Mouse (Mus musculus): ENCODE measurements around the gene Trappc1.
"Not testable (repeated sequence)": the region's sequence is repeated elsewhere in the genome, so short reads cannot be mapped to it uniquely, and the experiment has no call there.

Trappc1 gene

DNA sequence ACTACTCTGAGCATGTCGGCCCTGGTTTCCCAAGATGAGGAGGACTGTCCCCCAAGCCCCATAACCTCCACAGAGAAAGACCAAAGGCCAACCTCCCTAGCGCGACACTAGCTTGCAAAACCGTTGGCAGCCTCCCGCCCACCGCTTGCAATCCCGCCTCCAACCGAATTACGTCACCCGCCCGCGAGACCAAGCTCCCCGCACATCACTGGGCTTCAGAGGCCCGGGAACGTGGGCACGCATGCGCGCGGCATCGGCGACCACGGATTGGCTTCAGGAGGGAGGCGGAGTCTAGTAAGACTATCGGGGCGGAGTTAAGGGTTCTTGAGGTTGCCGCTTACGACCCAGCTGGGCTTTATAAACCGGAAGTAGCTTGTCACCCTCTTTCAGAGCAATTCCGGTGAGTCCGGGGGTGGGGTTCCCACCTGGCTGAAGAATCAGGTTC lies at the start of gene Trappc1, which contains the start of gene Cntrob:
Trappc1 (plus strand) TSS at position 314 of the 445 bp plus-strand sequence.
Cntrob (minus strand) TSS at position 109 of the 445 bp plus-strand sequence.
- peak; percentile 98 for DNase-seq

DNA sequence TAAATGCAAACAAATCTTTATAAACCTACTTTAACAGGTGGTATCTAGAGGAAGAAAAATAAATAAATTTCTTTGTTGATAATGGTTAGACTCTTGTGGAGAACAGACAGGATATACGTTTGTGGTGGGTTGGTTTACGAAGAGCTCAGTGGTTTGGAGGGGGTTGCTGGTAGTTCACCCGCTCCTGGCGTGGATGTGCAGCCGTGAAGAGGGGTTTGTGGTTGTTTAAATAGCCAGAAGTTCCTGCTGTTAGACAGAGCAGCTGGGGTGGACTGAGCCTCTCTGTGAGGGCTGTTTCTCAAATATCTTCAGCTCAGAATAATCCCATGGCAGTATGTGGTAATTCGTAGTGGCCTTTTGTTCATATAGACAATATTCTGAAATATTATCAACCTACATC lies 48.1 kb upstream of the Trappc1 start:
- no peak for DNase-seq

DNA sequence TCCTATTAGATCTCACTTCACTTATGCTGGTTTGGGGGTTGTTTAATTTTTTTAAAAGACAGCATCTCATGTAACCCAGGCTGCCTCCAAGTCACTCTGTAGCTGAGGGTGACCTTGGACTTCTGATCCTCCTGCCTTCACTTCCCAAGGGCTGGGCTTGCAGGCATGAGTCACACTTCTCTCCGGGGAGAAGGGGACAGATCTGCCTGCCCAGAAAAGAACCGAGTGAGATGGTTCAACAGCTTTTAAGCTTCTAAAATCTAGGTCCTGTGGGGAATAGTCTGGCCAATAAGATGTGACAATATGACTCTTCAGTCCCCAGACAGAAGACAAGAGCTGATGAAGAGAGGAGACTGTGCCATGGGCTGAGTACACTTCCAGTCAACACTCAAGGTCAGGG lies 47.7 kb upstream of the Trappc1 start:
- no peak for DNase-seq

DNA sequence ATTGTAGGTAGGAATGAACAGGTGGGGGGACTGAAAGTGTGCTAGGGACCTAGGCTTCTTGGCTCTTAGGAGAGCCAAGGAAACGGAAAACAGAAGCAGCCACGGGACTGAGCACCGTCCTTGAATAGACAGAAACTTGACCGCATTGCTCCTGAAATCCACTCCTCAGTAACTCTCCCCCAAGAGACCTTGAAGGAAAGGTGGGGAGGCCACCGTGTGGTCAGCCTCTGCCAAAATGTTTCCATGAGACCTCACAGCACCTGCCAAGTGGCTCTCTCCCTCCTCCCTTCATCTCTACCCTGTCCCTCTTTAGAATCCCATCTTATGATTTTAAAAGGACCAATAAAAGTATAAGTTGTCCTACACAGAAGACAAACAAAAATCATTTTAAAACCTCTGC lies 46.5 kb upstream of the Trappc1 start:
- no peak for DNase-seq

DNA sequence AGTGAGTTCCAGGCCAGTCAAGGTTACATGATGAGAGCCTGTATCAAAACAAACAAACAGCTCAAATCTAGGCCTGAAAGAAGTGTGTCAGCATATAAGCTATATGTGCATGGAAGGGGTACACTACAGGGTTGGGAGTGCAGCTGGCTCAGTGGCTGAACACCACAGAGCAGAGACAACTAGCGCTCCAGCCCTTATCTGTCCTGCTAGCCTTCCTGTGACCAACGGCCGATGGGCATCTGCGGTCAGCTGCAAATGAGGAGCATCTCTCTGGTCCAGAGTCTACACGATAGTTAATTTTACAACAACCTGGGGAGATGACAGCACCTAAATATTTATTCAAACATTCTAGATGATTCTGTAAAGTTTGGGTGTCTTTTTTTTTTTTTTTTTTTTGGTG lies 32.7 kb upstream of the Trappc1 start:
- no peak for DNase-seq

DNA sequence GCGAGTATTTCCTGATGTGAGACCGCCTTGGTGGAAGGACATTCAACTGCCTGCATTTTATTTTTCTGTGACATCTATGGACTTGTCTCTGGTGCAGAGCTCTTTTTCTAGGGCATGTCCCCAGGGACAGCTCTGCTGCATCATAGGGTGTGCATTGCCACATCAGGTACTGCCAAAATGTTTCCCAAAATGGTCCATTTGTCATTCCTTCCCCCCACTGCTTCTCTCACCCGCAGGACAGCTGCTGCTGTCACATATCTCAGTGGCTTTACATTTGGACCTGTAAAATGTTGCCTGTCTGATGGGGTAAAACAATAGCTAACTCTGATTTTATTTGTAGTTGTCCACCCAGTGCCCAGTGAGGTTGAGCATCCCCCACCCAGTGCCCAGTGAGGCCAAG lies 28.5 kb upstream of the Trappc1 start:
- DNase-seq = no peak

DNA sequence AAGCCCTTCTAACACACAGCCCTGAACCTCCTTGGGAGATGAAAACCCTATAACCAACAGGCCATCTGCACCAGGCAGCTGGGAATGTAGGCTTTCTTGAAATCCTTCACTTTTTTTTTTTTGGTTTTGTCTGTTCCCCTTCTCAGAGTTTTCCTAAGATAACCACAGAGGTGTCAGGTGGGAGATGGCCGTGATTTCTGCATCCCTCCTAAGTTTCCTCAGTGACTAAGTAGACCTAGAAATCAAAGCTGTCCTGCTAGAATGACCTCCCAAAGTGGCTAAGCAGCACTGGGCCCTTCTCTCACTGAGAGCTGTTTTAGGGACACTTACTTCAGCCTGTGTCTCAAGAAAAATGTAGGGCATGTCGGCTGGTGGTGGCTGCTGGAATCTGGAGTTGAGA lies 26.0 kb upstream of the Trappc1 start:
- no peak for DNase-seq

DNA sequence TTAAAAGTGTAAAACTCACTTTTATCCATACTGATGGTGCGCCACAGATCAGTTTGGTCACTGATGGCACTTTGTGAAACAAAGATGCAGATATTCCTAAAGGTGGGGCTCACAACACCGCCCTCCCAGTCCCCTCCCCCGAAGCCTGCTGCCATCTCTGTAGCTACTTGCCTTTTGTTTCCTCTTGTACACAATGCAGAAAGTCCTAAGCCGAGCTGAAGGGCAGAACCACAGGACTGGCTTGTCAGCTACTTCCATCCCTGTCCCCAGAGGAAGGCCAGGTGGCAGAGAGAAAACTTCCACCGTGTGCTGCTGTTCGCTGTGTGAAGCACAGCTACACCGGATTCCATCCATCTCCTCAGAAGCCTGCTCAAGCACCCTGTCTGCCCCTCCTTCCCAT lies 25.5 kb upstream of the Trappc1 start:
- no peak for DNase-seq

DNA sequence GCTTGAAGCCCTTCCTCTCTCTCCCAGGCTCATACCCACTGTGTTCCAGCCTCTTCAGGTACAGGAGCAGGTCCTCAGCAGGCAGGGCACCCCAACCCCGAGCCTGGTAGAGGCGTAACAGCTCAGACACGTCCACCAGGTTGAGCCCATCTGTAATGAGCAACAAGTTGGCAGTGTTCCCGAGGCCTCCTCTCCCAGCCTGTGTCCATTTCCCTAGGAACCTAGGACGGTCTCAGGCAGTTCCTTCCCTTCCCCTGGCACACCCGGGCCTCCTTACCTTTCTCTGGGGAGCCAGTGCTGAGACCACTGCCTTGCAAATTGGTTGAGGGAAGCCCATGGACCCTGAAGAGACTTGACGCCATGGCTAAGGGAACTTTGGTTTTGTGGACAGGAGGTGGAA lies 21.0 kb upstream of the Trappc1 start:
- no peak for DNase-seq

DNA sequence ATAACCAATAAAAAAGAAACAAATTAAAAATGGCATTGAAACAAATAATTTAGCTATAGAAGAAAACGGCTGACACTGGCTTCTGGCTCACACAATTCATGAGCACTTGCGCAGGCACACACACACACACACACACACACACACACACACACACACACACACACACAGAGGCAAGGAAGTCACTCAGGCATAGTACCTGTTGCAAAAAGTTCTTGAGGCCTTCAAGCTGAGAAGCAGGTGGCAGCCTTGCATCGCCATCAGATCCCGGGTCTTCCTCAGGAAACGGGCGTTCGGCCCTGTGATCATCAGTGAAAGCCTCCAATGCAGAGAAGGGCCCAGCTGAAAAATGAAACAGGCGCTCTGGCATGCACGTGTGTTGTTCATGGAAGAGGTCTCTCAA lies 18.5 kb upstream of the Trappc1 start:
- DNase-seq = no peak

DNA sequence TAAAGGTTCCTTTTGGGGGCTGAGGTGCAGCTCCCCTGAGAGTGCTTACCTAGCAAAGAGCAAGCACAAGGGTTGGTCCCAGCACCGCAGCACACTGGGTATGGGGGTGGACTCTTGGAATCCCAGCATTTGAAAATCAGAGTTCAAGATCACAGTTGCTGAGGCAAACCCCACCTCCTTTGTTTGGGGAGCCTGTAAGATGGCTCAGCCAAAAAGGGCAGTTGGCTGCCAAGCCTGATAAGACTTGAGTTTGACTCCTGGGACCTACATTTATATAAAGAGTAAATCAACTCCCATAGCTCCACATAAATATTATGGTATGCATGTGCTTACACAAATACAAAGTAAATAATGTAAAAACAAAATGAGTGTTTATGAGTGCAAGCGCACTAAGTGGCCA lies 17.7 kb upstream of the Trappc1 start:
- DNase-seq = no peak

DNA sequence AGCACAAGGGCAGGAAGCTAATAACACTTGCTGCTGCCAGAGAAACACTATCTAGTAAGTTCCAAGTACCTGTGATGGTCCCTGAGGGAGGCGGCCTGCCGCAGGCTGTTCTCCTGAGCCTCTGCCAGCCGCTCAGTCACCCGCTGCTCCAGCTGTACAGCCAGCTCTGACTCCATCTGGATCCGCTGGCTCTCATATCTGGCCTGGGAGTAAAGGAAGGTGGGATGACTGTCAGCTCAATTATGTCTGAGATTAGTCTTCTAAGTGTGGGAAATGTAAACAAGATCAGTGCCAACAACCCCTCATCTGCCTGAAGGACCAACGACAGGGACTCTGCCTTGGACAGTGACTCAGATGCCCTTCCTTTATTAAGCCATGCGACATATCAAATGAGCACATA lies 12.5 kb upstream of the Trappc1 start:
- DNase-seq = no peak

DNA sequence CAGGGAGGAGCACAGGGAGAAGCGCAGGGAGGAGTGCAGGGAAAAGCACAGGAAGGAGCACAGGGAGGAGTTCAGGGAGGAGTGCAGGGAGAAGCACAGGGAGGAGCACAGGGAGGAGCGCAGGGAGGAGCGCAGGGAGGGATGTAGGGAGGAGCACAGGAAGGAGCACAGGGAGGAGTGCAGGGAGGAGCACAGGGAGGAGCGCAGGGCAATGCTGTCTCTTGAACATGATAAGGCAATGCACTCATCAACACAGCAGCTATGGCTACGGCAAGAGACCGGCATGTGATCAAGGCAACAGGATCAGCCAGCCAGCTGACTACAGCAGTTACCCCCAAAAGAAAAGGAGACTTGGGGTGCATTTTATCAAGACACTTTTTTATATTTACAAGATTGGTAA lies 7.4 kb upstream of the Trappc1 start:
- no peak for DNase-seq

DNA sequence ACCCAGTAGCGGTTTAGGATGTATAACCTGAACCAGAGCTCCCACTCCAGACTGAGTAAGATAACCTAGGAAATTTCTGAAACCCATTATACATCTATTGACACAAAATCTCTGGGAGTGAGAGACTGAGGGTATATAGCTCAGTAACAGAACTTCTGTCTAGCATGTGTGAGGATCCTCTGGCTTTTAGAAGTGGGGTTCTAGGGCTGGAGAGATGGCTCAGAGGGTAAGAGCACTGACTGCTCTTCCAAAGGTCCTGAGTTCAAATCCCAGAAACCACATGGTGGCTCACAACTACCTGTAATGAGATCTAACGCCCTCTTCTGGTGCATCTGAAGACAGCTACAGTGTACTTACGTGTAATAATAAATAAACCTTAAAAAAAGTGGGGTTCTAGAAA lies 5.8 kb upstream of the Trappc1 start:
- not testable (repeated sequence) for DNase-seq

DNA sequence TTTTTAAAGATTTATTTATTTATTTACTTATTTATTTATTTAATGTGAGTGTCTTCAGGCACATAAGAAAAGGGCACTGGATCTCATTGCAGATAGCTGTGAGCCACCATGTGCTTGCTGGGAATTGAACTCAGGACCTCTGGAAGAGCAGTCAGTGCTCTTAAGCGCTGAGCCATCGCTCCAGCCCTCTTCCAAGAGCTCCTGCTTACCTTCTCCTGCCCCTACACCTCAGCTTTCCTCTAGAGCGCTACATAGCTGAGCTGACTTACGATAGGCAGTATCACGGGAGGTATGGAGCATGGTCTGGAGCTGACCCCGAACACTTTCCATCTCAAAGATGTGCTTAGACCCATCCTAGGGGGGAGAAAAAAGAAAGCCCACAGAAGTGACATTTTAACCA lies 2.2 kb upstream of the Trappc1 start:
- DNase-seq = no peak

DNA sequence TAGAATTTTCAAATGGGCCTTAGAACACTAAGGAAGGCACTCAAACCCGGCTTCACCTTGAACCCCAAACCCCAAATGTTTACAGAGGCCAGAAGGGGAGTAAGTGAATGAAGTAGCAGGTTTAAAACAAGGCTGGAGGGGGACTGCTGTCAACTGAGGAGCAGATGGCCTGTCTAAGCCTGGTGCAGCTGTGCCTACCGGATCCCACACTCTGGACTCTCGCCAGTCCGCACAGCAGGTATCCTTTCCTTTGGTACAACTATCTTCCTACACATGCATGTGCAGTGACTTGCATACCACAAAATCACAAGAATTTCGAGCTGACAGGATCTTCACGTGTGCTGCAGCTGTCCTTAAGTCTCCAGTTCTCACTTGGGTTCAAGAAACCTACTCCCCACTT lies 1.8 kb upstream of the Trappc1 start:
- DNase-seq = no peak

DNA sequence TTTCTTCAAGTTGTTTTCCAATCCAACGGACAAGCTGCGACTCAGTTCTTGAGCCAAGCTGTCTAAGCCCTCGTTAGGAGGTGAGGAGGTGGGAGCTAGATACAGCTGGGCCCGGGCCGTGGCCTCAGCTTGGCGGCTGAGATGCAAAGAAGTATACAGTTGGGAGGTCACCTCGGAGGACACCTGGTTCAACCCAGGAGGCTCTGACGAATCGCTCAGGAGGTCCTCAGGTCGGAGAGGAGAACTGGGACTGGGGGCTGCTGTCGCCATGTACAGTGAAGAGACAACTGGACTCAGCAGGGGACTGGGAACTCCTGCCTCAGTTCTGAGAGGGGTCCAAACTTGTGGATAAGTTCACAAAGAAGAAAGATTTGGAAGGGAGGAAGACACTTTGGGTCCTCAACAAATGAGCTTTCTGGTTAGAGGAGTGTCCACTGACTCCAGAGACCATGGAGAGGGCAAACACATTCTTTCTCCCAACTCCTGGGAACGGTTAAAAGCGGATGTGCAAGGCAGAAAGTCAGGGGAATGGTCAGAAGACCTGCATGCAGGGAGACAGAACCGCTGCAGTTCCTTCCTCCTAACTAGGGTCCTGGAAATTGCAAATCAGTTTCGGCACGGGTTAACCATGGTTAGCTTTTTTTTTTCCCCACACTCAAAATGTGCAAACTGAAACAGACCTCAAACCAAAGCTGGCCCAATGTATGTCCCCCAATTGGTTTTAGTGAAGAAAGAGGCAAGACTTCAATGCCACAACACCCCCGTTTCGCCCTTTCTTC lies 898 bp upstream of the Trappc1 start:
- DNase-seq = no peak

DNA sequence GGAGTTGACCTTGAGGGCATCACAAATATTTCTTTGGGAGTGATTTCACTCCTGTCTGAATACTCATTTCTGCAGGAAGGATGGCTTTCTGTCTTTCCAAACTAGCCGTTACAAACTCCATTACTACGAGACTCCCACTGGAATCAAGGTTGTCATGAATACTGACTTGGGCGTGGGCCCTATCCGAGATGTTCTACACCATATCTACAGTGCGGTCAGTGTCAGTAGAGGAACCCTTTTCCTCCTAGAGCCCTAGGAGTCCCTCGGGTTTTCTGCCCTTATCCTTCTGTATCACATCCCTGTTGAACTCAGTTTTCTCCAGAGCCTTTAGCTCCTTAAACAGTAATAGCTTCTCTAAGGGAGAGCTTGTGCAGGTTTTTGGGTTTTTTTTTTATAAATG lies 969 bp downstream of the Trappc1 start:
- no peak for DNase-seq

DNA sequence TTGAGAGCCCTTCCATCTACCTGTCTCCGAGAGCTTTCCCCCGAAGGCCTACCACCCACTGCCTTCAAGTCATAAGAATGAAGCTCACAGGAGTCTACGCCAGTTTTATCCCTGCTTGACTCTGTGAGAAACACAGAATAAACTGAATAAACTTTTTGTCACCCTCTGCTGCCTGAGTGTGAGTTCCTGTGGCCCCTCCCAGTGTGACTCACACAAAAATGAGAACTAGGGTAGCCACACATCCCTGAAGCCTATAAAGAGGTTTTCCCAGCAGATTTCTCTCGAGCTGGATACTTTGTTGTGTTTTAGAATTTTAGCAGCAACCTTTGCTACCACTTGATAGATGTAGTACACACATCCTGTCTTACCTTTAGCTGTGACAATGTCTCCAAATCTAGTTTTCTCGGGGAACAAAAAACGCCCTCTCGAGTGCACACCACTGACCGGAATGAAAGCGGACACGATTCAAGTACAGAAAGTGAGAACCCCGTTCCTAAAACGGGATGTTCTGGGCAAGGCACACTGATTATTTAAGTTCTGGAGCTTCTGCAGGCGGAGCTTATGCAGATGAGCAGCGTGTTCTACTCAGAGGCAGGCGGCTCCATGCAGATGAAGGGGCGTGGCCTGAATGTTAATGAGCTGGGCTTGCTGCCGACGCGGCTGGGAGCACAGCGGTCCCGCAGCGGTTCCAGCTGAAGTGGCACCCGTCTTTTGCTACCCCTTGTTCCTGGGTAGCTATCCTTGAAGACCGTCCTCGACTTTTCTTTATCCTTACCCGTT lies 2.0 kb downstream of the Trappc1 start, which contains the start of gene Kcnab3:
Kcnab3 (plus strand) TSS at position 631 of the 780 bp plus-strand sequence.
- peak; percentile 75 for DNase-seq

DNA sequence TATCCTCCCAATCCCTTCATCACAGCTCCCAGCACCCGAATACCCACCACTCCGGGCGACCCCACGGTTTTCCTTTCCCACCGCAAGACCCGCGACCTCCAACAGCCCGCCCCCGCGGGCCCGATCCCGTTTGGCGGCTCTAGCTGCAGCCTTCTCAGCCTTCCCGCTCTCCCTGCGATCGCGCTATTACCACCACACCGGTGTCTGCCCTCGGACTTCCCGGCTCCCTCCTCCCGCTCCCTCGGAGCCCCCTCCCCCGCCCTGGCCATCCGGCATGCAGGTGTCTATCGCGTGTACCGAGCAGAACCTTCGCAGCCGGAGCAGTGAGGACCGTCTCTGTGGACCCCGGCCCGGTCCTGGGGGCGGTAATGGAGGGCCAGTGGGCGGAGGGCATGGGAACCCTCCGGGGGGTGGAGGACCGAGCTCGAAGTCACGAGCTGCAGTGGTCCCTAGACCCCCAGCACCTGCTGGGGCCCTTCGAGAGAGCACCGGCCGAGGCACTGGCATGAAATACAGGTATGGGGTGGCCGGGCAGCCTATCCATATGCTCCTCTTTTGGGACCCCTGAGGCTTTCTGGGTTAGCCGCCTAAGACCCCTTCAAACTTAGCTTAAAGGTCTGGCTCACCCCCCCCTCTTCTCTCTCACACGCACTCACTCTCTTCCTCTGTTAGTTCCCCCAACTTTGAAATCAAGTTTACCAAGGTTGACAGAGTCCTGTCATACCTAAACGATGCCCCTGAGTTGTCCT lies 2.8 kb downstream of the Trappc1 start:
- DNase-seq = peak; percentile 43

DNA sequence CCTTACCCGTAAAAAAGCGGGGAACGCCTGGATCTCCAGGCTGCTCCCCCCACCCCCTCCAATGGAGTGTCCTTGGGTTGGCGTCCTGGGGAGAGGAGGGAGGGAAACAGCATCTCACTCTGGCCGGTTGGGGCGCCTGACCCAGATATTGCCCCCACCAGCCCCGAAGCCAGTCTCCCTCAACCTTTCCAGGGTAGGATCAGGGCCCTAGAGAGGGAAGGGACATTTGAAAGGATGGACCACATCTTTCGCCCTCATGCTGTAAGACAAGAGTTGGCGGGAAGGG lies 3.3 kb downstream of the Trappc1 start:
- no peak for DNase-seq

DNA sequence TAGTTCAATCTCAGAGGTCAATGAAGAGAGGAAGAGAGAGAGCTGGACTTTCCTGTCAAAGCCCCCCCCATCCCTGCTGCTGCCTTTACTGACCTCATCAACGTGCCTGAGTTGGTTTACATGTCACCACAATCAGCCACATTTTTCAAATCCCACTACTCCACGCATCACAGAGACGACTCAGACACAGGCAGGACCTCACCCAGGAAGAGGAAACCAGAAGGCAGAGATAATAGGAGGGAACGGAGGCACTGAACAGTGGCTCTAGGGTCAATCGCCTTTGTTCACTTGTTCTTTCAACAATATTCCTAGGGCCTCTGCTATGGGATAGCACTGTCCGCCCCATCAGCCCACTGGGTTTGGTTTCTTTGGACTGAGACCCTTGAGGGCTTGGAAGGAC lies 3.9 kb downstream of the Trappc1 start:
- DNase-seq = no peak

DNA sequence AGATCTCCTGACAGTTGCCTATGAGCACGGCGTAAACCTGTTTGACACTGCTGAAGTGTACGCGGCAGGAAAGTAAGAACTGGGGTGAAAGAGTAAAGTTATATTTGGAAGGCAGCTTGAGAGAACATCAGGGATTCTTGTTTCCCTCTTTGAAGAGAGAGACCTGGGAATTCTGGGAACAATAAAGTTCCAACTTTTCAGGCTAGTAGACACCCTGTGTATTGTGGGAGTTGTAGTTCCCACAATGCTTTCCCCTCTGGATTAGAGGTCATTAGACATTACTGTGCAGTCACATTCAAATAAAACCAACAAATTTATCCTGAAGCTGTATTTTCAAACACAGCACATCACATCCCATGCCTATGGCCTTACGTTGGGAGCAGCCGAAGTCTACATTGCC lies 4.7 kb downstream of the Trappc1 start:
- no peak for DNase-seq

DNA sequence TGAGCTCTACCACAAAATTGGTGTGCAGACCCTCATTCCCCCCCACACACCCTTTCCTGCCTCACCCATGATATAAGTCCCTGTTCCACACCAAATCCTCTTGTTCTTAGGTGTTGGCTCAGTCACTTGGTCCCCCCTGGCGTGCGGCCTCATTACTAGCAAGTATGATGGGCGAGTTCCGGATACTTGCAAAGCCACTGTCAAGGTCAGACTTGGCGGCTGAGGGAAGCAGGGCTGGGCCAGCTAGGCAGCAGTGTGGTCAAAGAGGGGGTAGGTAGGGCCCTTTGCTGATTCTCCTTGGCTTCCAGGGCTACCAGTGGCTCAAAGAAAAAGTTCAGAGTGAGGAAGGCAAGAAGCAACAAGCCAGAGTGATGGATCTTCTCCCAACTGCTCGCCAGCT lies 7.4 kb downstream of the Trappc1 start:
- no peak for DNase-seq
